Mouse (Mus musculus): ENCODE results near the gene Nppa. TPM values are rescaled to one million over a fixed set of nuclear protein-coding genes. Genes with fewer than 3 reads are reported as not detected.

Gene Nppa
- total RNA-seq, 2 experiments from 2014 or later: not detected

- H3K27ac ChIP-seq: no peak within 1 kb of the TSS
- no peak within 1 kb of the TSS for H3K4me3 ChIP-seq
- TF ChIP-seq CTCF (IDR thresholded peaks at IDR 0.05): no peak
- DNase-seq: no peak
- intact Hi-C loops (cut with DNase I): no loop called here
Measured at GRCm38 (mm10) chr4:147985205-147986132, 15.1 kb upstream of the Nppa start, which contains the start of gene Nppb. TSS of gene Nppb (plus strand) at chr4:147985788.

GRCm38 (mm10) chr4:147993571-147994095 lies 6.9 kb upstream of the Nppa start:
- TF ChIP-seq CTCF (IDR thresholded peaks at IDR 0.05): no peak
- no peak for DNase-seq
- no peak overlapping the region for H3K4me3 ChIP-seq
- intact Hi-C loops (cut with DNase I): no loop called here
- no peak overlapping the region for H3K27ac ChIP-seq

- Histone ChIP-seq H3K27ac (no peak overlapping the region), H3K4me3 (no peak overlapping the region)
- DNase-seq: no peak
- TF ChIP-seq CTCF (IDR thresholded peaks at IDR 0.05): no peak
- intact Hi-C loops (cut with DNase I): no loop called here
Measured at GRCm38 (mm10) chr4:147995311-147995710, 5.2 kb upstream of the Nppa start.

- TF ChIP-seq CTCF (IDR thresholded peaks at IDR 0.05): no peak
- no peak overlapping the region for H3K4me3 ChIP-seq
- no peak overlapping the region for H3K27ac ChIP-seq
- no peak for DNase-seq
- intact Hi-C loops (cut with DNase I): no loop called here
Measured at GRCm38 (mm10) chr4:148001013-148001789, 679 bp downstream of the Nppa start.

GRCm38 (mm10) chr4:148001866-148002265 lies 1.3 kb downstream of the Nppa start:
- no peak for TF ChIP-seq CTCF (IDR thresholded peaks at IDR 0.05)
- Histone ChIP-seq H3K27ac (no peak overlapping the region), H3K4me3 (no peak overlapping the region)
- DNase-seq: no peak
- intact Hi-C loops (cut with DNase I): no loop called here

GRCm38 (mm10) chr4:148004361-148004760 lies 3.8 kb downstream of the Nppa start:
- intact Hi-C loops (cut with DNase I): no loop called here
- no peak for DNase-seq
- H3K4me3 ChIP-seq: no peak overlapping the region
- no peak for TF ChIP-seq CTCF (IDR thresholded peaks at IDR 0.05)
- no peak overlapping the region for H3K27ac ChIP-seq

- Histone ChIP-seq H3K27ac (no peak overlapping the region), H3K4me3 (no peak overlapping the region)
- intact Hi-C loops (cut with DNase I): loop anchor here (1.0 kb wide), 1 partner anchor 48 kb away; no protein-coding TSS in a partner anchor
- DNase-seq: peak; percentile 55
- peak; percentile 70 for TF ChIP-seq CTCF (IDR thresholded peaks at IDR 0.05)
Measured at GRCm38 (mm10) chr4:148008412-148008811, 7.9 kb downstream of the Nppa start.

GRCm38 (mm10) chr4:148009641-148010040 lies 9.1 kb downstream of the Nppa start:
- no peak for DNase-seq

GRCm38 (mm10) chr4:148011332-148011731 lies 10.8 kb downstream of the Nppa start:
- H3K4me3 ChIP-seq: no peak overlapping the region
- intact Hi-C loops (cut with DNase I): no loop called here
- no peak for TF ChIP-seq CTCF (IDR thresholded peaks at IDR 0.05)
- no peak for DNase-seq
- H3K27ac ChIP-seq: no peak overlapping the region

More at GRCm38 (mm10) chr4:148009641-148010040, 9.1 kb downstream of the Nppa start:
- Histone ChIP-seq H3K4me3 (no peak overlapping the region), H3K27ac (no peak overlapping the region)
- intact Hi-C loops (cut with DNase I): no loop called here
- TF ChIP-seq CTCF (IDR thresholded peaks at IDR 0.05): no peak

- DNase-seq: no peak
- no peak overlapping the region for H3K27ac ChIP-seq
- no peak overlapping the region for H3K4me3 ChIP-seq
- intact Hi-C loops (cut with DNase I): no loop called here
- no peak for TF ChIP-seq CTCF (IDR thresholded peaks at IDR 0.05)
Measured at GRCm38 (mm10) chr4:148012216-148012615, 11.7 kb downstream of the Nppa start.

GRCm38 (mm10) chr4:148015418-148015817 lies 14.9 kb downstream of the Nppa start:
- H3K4me3 ChIP-seq: no peak overlapping the region
- intact Hi-C loops (cut with DNase I): no loop called here
- no peak overlapping the region for H3K27ac ChIP-seq
- peak; percentile 56 for TF ChIP-seq CTCF (IDR thresholded peaks at IDR 0.05)
- DNase-seq: no peak

- H3K4me3 ChIP-seq: no peak overlapping the region
- DNase-seq: no peak
- H3K27ac ChIP-seq: no peak overlapping the region
- intact Hi-C loops (cut with DNase I): no loop called here
- no peak for TF ChIP-seq CTCF (IDR thresholded peaks at IDR 0.05)
Measured at GRCm38 (mm10) chr4:148016981-148017380, 16.5 kb downstream of the Nppa start.

- TF ChIP-seq CTCF (IDR thresholded peaks at IDR 0.05): no peak
- no peak for DNase-seq
- H3K4me3 ChIP-seq: no peak overlapping the region
- intact Hi-C loops (cut with DNase I): no loop called here
- no peak overlapping the region for H3K27ac ChIP-seq
Measured at GRCm38 (mm10) chr4:148018410-148018809, 17.9 kb downstream of the Nppa start.
